Mouse (Mus musculus) lung, embryonic 14.5 days (tissue): Measurements from ENCODE around the gene Stard3nl. TPM values are rescaled to one million over a fixed set of nuclear protein-coding genes. Genes with fewer than 3 reads are reported as not detected.

Experiments
- polyA plus RNA-seq: library from polyadenylated mRNA; unstranded; fragments of >200 nt; fragmentation: Nextera tagmentation; extraction: Ambion mirVana; gene quantifications from 2 replicates; pipeline ENCODE4 v1.2.1, GENCODE M21; 2014

Stard3nl gene
- polyA plus RNA-seq, 1 experiment from 2014 or later: 93.6 TPM

Other genes with a start within 250 kb of the Stard3nl start
- 20.1 and 21.8 TPM in 2 replicates for gene Epdr1, start 224.1 kb upstream of the Stard3nl start, polyA plus RNA-seq
- gene Sfrp4, start 227.3 kb upstream of the Stard3nl start, polyA plus RNA-seq: 0.18 and 0.32 TPM in 2 replicates